ENCODE assay signal across 8 mouse cellular contexts in the genomic region with DNA sequence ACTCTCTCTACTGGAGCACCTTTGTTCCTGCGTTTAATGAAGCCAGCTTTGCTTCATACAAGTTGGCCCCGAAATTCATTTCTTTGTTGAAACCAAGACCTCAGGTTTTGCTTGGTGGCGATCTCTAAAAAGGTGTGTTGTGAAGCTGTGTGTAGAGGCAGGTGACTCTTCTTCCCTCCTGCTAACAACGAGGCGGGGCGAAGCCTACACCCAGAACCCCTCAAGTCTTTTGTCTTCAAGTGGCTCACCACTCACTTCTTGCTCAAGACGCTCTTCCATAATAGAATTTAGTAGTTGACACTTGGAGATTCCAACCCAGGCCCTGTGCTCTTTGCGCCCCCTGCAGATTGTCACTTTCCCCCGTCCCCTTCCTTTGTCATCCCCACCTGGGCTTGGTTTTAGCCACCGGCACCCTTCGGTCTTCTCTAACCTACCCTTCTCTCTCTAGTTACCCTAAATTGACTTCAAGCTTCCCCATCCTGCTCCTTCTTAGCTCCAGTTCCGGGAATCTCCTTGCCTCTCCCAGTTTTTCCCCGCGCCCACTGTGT. TPM values are rescaled to one million over a fixed set of nuclear protein-coding genes. Genes with fewer than 3 reads are reported as not detected.
DNase-seq lines count a peak whose midpoint lies in the region; ATAC-seq and TF ChIP-seq lines count a peak whose summit lies in the region.

No protein-coding gene starts in this region.

- TF ChIP-seq POLR2A in cortical plate, adult 2 months (IDR thresholded peaks at IDR 0.05; ENCODE audit: extremely low read depth, insufficient read depth, low read length): no peak

- no peak for DNase-seq in kidney, postnatal 0 days (ENCODE audit: low spot score)
- DNase-seq in kidney, postnatal 4 days: no peak
- no peak for DNase-seq in gastrocnemius, adult 18-20 months (ENCODE audit: low spot score)
- no peak for DNase-seq in kidney, postnatal 36 days

- H3K4me2 ChIP-seq in kidney, postnatal 0 days (ENCODE audit: low read length): peak overlapping the region; percentile 71
- peak overlapping the region; percentile 79 for H3K4me2 ChIP-seq in hindbrain, embryonic 16.5 days (ENCODE audit: low read length)
- H3K4me2 ChIP-seq in midbrain, embryonic 16.5 days (ENCODE audit: low read length): peak overlapping the region; percentile 90

- no peaks in the 10 kb centered on the region for H3K9me3 ChIP-seq in kidney, postnatal 0 days (replicated peaks; ENCODE audit: low read length)
- no peaks in the 10 kb centered on the region for H3K9me3 ChIP-seq in hindbrain, embryonic 16.5 days (ENCODE audit: control insufficient read depth, low read length)
- H3K9me3 ChIP-seq in midbrain, embryonic 16.5 days (replicated peaks; ENCODE audit: control insufficient read depth, low read length, poor library complexity, severe bottlenecking): no peaks in the 10 kb centered on the region

- peak; percentile 2; the same call in 1 of the 2 replicates for ATAC-seq in kidney, postnatal 0 days (replicated peaks; ENCODE audit: low FRiP score, low read depth)
- ATAC-seq in hindbrain, embryonic 16.5 days: no peak; the same call in 1 of the 2 replicates
- ATAC-seq in midbrain, embryonic 16.5 days: peak; percentile 43
- no peak for ATAC-seq in erythroid progenitor cell, adult 5-6 weeks (replicated peaks; ENCODE audit: low FRiP score, poor library complexity, severe bottlenecking)

- peaks cover 13% of the 10 kb centered on the region for H3K36me3 ChIP-seq in kidney, postnatal 0 days (ENCODE audit: insufficient read depth, low read length)
- H3K36me3 ChIP-seq in hindbrain, embryonic 16.5 days (ENCODE audit: control insufficient read depth, insufficient read depth, low read length): no peaks in the 10 kb centered on the region
- H3K36me3 ChIP-seq in midbrain, embryonic 16.5 days (ENCODE audit: control insufficient read depth, insufficient read depth, low read length): peaks cover 12% of the 10 kb centered on the region; the same call in 1 of the 2 replicates

- 12% methylated on average over 14 of the region's 14 CpGs for WGBS in kidney, postnatal 0 days
- WGBS in hindbrain, embryonic 16.5 days: 14% methylated on average over 14 of the region's 14 CpGs
- WGBS in midbrain, embryonic 16.5 days: 10% methylated on average over 14 of the region's 14 CpGs

- TF ChIP-seq CTCF in kidney, postnatal 0 days (IDR thresholded peaks at IDR 0.05; ENCODE audit: low read depth): peak; percentile 52
- TF ChIP-seq CTCF in cortical plate, adult 2 months (IDR thresholded peaks at IDR 0.05; ENCODE audit: extremely low read depth, insufficient read depth, low read length): no peak

- H3K27ac ChIP-seq in kidney, postnatal 0 days: no peak overlapping the region
- H3K27ac ChIP-seq in cortical plate, adult 2 months (ENCODE audit: insufficient read depth, low read length): no peak overlapping the region
- H3K27ac ChIP-seq in hindbrain, embryonic 16.5 days (ENCODE audit: low read depth, low read length): peak overlapping the region; percentile 77
- peak overlapping the region; percentile 86 for H3K27ac ChIP-seq in midbrain, embryonic 16.5 days (ENCODE audit: low read length)

- peaks cover 7% of the 10 kb centered on the region; the same call in 1 of the 2 replicates for H3K4me1 ChIP-seq in kidney, postnatal 0 days (replicated peaks; ENCODE audit: insufficient read depth, low read length)
- H3K4me1 ChIP-seq in cortical plate, adult 2 months (ENCODE audit: control insufficient read depth, insufficient read depth, low read length): no peaks in the 10 kb centered on the region; the same call in 1 of the 2 replicates
- peaks cover 14% of the 10 kb centered on the region for H3K4me1 ChIP-seq in hindbrain, embryonic 16.5 days (ENCODE audit: control insufficient read depth, insufficient read depth, low read depth, low read length)
- H3K4me1 ChIP-seq in midbrain, embryonic 16.5 days (ENCODE audit: control insufficient read depth, insufficient read depth, low read length): peaks cover 10% of the 10 kb centered on the region

- H3K9ac ChIP-seq in kidney, postnatal 0 days (ENCODE audit: low read depth, low read length): no peak overlapping the region
- peak overlapping the region; percentile 58 for H3K9ac ChIP-seq in hindbrain, embryonic 16.5 days (ENCODE audit: low read depth, low read length)
- peak overlapping the region; percentile 1; the same call in 1 of the 2 replicates for H3K9ac ChIP-seq in midbrain, embryonic 16.5 days (ENCODE audit: low read depth, low read length)

- peak overlapping the region; percentile 68 for H3K4me3 ChIP-seq in kidney, postnatal 0 days (replicated peaks; ENCODE audit: low read depth, low read length)
- H3K4me3 ChIP-seq in cortical plate, adult 2 months (ENCODE audit: insufficient read depth, low read length): peak overlapping the region; percentile 37
- H3K4me3 ChIP-seq in hindbrain, embryonic 16.5 days (ENCODE audit: low read length): peak overlapping the region; percentile 91
- H3K4me3 ChIP-seq in midbrain, embryonic 16.5 days (ENCODE audit: low read depth, low read length): peak overlapping the region; percentile 82

- no peaks in the 10 kb centered on the region for H3K27me3 ChIP-seq in kidney, postnatal 0 days (ENCODE audit: insufficient read depth, low read length)
- no peaks in the 10 kb centered on the region for H3K27me3 ChIP-seq in hindbrain, embryonic 16.5 days (replicated peaks; ENCODE audit: control insufficient read depth, insufficient read depth, low read length)
- H3K27me3 ChIP-seq in midbrain, embryonic 16.5 days (ENCODE audit: control insufficient read depth, insufficient read depth, low read depth, low read length): no peaks in the 10 kb centered on the region

RNA-seq across cellular contexts. Expression of a gene that starts 0.5 kb away (rescaled TPM):
- 0.32 and 0.46 TPM in 2 replicates for polyA plus RNA-seq in kidney, postnatal 0 days (2015; fragmentation: Nextera tagmentation; extraction: Ambion mirVana)
- polyA plus RNA-seq in cortical plate, adult 2 months (2012; rRNA removed): 0.28 and 0.48 TPM in 2 replicates
- 0.10 and 0.21 TPM in 2 replicates for polyA plus RNA-seq in hindbrain, embryonic 16.5 days (2015; fragmentation: Nextera tagmentation; extraction: Ambion mirVana)
- 0.25 and 0.45 TPM in 2 replicates for polyA plus RNA-seq in midbrain, embryonic 16.5 days (2015; fragmentation: Nextera tagmentation; extraction: Ambion mirVana)
- total RNA-seq in gastrocnemius, adult 18-20 months (2021): not detected
- total RNA-seq in erythroid progenitor cell, adult 5-6 weeks (2015; ENCODE audit: low replicate concordance): not detected in 2 replicates
- not detected in 2 replicates for total RNA-seq in erythroid progenitor cell, adult 5-6 weeks (2017; ENCODE audit: low replicate concordance)

RNA-seq across cellular contexts. Expression of a gene that starts 0.6 kb away (rescaled TPM):
- polyA plus RNA-seq in kidney, postnatal 0 days (2015; fragmentation: Nextera tagmentation; extraction: Ambion mirVana): 43.7 and 44.2 TPM in 2 replicates
- polyA plus RNA-seq in cortical plate, adult 2 months (2012; rRNA removed): 25.7 and 26.0 TPM in 2 replicates
- 40.5 and 45.3 TPM in 2 replicates for polyA plus RNA-seq in hindbrain, embryonic 16.5 days (2015; fragmentation: Nextera tagmentation; extraction: Ambion mirVana)
- polyA plus RNA-seq in midbrain, embryonic 16.5 days (2015; fragmentation: Nextera tagmentation; extraction: Ambion mirVana): 58.3 and 66.1 TPM in 2 replicates
- 1 to 10 TPM; 4.4 to 4.7 TPM for total RNA-seq in gastrocnemius, adult 18-20 months (2021)
- total RNA-seq in erythroid progenitor cell, adult 5-6 weeks (2015; ENCODE audit: low replicate concordance): 4.6 and 6.8 TPM in 2 replicates
- 4.5 and 5.9 TPM in 2 replicates for total RNA-seq in erythroid progenitor cell, adult 5-6 weeks (2017; ENCODE audit: low replicate concordance)

RNA-seq across cellular contexts. Expression of a gene that starts 56.2 kb away (rescaled TPM):
- polyA plus RNA-seq in kidney, postnatal 0 days (2015; fragmentation: Nextera tagmentation; extraction: Ambion mirVana): 5.4 and 5.6 TPM in 2 replicates
- 9.5 and 10.2 TPM in 2 replicates for polyA plus RNA-seq in cortical plate, adult 2 months (2012; rRNA removed)
- polyA plus RNA-seq in hindbrain, embryonic 16.5 days (2015; fragmentation: Nextera tagmentation; extraction: Ambion mirVana): 2.6 and 2.9 TPM in 2 replicates
- 2.6 and 2.7 TPM in 2 replicates for polyA plus RNA-seq in midbrain, embryonic 16.5 days (2015; fragmentation: Nextera tagmentation; extraction: Ambion mirVana)
- total RNA-seq in gastrocnemius, adult 18-20 months (2021): 10 to 100 TPM in 1 of 2 experiments, 1 to 10 TPM in 1; 8.8 to 11.5 TPM
- total RNA-seq in erythroid progenitor cell, adult 5-6 weeks (2015; ENCODE audit: low replicate concordance): 1.4 and 1.7 TPM in 2 replicates
- 1.4 TPM in 1 of 2 replicates, not detected in the other for total RNA-seq in erythroid progenitor cell, adult 5-6 weeks (2017; ENCODE audit: low replicate concordance)

Comparison
In these comparisons a context has a peak if more than half of its experiments do, and no peak if none do; other contexts are left out.
1. ATAC-seq: peak in kidney, postnatal 0 days (single experiment) and midbrain, embryonic 16.5 days (single experiment); none in hindbrain, embryonic 16.5 days (single experiment) and erythroid progenitor cell, adult 5-6 weeks (single experiment).
2. H3K27ac ChIP-seq: peak in hindbrain, embryonic 16.5 days (single experiment) and midbrain, embryonic 16.5 days (single experiment); none in kidney, postnatal 0 days (single experiment) and cortical plate, adult 2 months (single experiment).
3. H3K4me3 ChIP-seq: peak in every context shown above with its lines; median percentile 91 in hindbrain, embryonic 16.5 days; 82 in midbrain, embryonic 16.5 days; 68 in kidney, postnatal 0 days; 37 in cortical plate, adult 2 months.
4. Peak in every context shown above with its lines, with median percentiles within 50 percentile points of each other: H3K4me2 ChIP-seq.